Mouse (Mus musculus) induced T-regulatory cell, adult 2 months (primary cell): Measurements from ENCODE around the gene Tsga13.

Experiments used
- DNase-seq: peaks from one replicate; pipeline ENCODE4 v3.0.0-alpha.2; 2012; ENCODE audit warnings: low read depth

Gene Tsga13

DNA sequence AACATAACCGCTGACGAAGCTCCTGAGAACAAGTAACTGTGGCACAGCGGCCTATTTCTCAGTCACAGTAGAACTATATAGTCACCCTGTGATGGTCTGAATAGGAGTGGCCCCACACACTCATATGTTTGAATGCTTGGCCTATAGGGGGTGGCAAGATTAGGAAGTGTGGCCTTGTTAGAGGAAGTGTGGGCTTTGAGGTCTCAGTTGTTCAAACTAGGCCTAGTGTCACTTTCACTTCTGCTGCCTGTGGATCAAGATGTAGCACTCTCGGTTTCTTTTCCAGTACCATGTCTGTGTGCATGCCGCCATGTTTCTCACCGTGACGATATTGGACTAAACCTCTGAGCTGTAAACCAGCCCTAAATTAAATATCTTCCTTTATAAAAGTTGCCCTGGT lies 59.4 kb downstream of the Tsga13 start:
- DNase-seq: no peak

DNA sequence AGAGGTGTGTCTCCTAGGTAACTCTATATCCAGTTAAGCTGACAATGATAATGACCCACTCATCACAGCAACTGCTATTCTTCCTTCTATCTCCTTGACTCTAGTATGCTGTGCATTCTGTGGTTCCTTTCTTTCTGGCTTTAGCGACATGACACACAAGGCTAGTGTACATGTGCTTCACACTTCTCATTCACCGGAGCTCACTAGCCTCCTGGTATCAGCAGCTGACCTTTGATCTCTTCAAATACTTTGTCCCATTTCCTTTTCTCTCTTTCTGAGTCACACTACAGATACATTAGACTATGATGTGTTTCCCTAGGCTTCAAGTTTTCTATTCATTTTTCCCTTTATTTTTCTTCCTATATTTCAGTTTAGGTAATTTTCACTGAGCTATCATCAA lies 60.2 kb downstream of the Tsga13 start:
- no peak for DNase-seq

GRCm38 (mm10) chr6:30849818-30850217 lies 65.6 kb downstream of the Tsga13 start:
- DNase-seq: no peak
